Mouse (Mus musculus) hindbrain, postnatal 0 days (tissue): ENCODE results near the gene Nr3c2. TPM values are rescaled to one million over a fixed set of nuclear protein-coding genes. Genes with fewer than 3 reads are reported as not detected.

Experiments
- ATAC-seq: fragments of 200-750 bp; cut with Nextera tagmentation; 2 replicates; pipeline ENCODE4 v1.8.0; 2017; ENCODE audit warnings: mild to moderate bottlenecking, moderate TSS enrichment, moderate library complexity
- DNase-seq: peaks from one replicate; pipeline ENCODE4 v3.0.0-alpha.2; 2015; ENCODE audit warnings: low spot score
- H3K27ac ChIP-seq: fragments of 300-500 bp; sonication (generic); 2 replicates; pipeline ENCODE4 v1.5.1; 2014; ENCODE audit warnings: mild to moderate bottlenecking
- H3K27me3 ChIP-seq: fragments of 300-500 bp; sonication (generic); 2 replicates; pipeline ENCODE4 v1.6.1; 2014; ENCODE audit warnings: low read length, mixed read lengths; ENCODE audit not compliant: insufficient read depth
- H3K36me3 ChIP-seq: fragments of 300-500 bp; sonication (generic); 2 replicates; pipeline ENCODE4 v1.6.1; 2014; ENCODE audit warnings: low read length, mixed read lengths; ENCODE audit not compliant: insufficient read depth
- H3K4me1 ChIP-seq: fragments of 300-500 bp; sonication (generic); 2 replicates; pipeline ENCODE4 v1.6.1; 2014; ENCODE audit warnings: antibody characterized with exemption, low read length, mixed read lengths; ENCODE audit not compliant: insufficient read depth
- H3K4me2 ChIP-seq: fragments of 300-500 bp; sonication (generic); 2 replicates; pipeline ENCODE4 v1.6.1; 2014; ENCODE audit warnings: low read depth, mild to moderate bottlenecking, low read length, moderate library complexity, mixed read lengths
- H3K4me3 ChIP-seq: fragments of 300-500 bp; sonication (generic); 2 replicates; pipeline ENCODE4 v1.5.1; 2014; ENCODE audit warnings: low read length
- H3K9ac ChIP-seq: fragments of 300-500 bp; sonication (generic); replicated peaks from 2 replicates; pipeline ENCODE4 v1.6.1; 2014; ENCODE audit warnings: mild to moderate bottlenecking, low read length, moderate library complexity, mixed read lengths
- H3K9me3 ChIP-seq: fragments of 300-500 bp; sonication (generic); 2 replicates; pipeline ENCODE4 v1.6.1; 2016; ENCODE audit warnings: low read length, mixed read lengths
- CTCF ChIP-seq: IDR thresholded peaks from 2 replicates; pipeline ENCODE4 v1.5.1; 2016; ENCODE audit warnings: antibody characterized with exemption, control low read depth, low read depth
- WGBS: fragments of 180-500 bp; shearing (Covaris S2); extraction: QIAGEN DNeasy Blood & Tissue Kit; methylation state at CpG from one replicate; pipeline ENCODE4 v1.1.7; 2014; 5-methylcytosine and 5-hydroxymethylcytosine counted together
- polyA plus RNA-seq: library from polyadenylated mRNA; unstranded; fragments of >200 nt; fragmentation: Nextera tagmentation; extraction: Ambion mirVana; gene quantifications from 2 replicates; pipeline ENCODE4 v1.2.1, GENCODE M21; 2015
- total RNA-seq: library from RNA; depleted of rRNA; stranded (reverse); fragments of >200 nt; gene quantifications from 2 replicates; pipeline ENCODE4 v1.2.3, GENCODE M21; 2014

The Nr3c2 gene
- total and polyA plus RNA-seq, 2 experiments from 2014 or later: 6.8 to 6.9 TPM

DNA sequence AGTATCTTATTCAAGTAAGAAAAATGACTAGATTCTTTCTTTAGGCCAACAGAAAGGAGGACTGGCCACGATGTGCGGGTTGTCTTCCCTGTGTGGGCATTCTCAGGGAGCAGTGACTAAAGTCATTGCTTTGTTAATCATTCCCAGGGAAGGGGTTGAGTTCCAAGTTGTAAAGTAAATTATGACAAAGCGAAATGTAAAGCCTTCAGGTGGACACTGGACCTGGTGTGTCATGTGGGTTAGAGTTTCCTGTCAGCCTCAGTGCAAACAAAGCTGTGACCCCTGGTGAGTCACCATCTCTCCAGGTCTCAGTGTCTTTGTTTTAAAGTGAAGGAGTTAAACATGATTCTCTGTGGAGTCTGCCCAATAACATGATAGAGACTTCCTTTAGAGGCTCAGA, 13.4 kb downstream of the Nr3c2 start:
- H3K4me2 ChIP-seq: no peak overlapping the region
- H3K4me1 ChIP-seq: no peaks in the 10 kb centered on the region
- no peak overlapping the region for H3K4me3 ChIP-seq
- no peak overlapping the region for H3K27ac ChIP-seq
- H3K27me3 ChIP-seq: no peaks in the 10 kb centered on the region
- WGBS: 91% methylated on average over 3 of the region's 3 CpGs
- DNase-seq (no peak), ATAC-seq (no peak)
- no peaks in the 10 kb centered on the region for H3K36me3 ChIP-seq
- no peaks in the 10 kb centered on the region for H3K9me3 ChIP-seq
- no peak overlapping the region for H3K9ac ChIP-seq
- TF ChIP-seq CTCF: no peak

DNA sequence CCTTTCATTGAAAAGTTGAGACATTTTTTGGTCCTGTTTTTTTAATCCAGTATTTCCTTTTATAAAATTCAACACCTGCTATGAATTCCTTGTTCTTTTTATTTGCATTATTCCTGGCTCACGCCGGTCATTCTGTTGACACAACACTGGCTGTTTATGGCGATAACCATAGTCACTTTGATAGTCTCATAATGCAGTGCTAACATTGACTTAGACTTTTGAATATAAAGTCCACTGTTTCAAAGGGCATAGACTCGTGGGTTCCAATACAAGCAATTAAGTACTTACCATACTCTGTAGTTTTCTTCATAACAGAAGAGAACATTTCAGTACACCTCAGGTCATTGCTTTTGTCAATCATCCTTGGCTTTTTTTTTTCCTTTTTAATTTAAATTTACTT, 14.0 kb downstream of the Nr3c2 start:
- Histone ChIP-seq H3K9me3 (no peaks in the 10 kb centered on the region), H3K27me3 (no peaks in the 10 kb centered on the region), H3K27ac (no peak overlapping the region), H3K9ac (no peak overlapping the region), H3K36me3 (no peaks in the 10 kb centered on the region), H3K4me1 (no peaks in the 10 kb centered on the region), H3K4me3 (no peak overlapping the region), H3K4me2 (no peak overlapping the region)
- TF ChIP-seq CTCF: no peak
- WGBS: 86% methylated on average over 4 of the region's 4 CpGs
- DNase-seq (no peak), ATAC-seq (no peak)

DNA sequence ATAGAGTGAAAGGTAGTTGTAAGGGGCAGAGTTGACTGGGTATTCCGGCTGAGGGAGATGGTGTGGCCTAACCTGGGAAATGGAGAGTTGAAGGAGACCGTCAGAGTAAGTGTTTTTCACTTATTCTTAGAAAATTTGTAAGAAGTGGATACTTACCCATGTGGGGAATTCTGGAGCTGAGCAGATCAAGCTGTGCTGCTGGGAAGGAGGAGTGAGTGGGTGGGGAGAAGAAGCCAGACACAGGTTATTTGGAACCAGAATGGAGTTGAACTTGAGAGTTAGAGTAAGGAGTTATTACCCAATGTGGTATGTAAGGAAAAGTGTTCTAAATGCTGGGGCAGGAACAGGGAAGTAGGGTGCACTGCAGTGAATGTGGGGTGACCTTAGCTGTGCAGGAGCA, 16.0 kb downstream of the Nr3c2 start:
- Histone ChIP-seq H3K4me2 (no peak overlapping the region), H3K9me3 (no peaks in the 10 kb centered on the region), H3K4me1 (no peaks in the 10 kb centered on the region), H3K27me3 (no peaks in the 10 kb centered on the region), H3K9ac (no peak overlapping the region), H3K27ac (no peak overlapping the region), H3K36me3 (no peaks in the 10 kb centered on the region), H3K4me3 (no peak overlapping the region)
- TF ChIP-seq CTCF: no peak
- 94% methylated on average over 2 of the region's 2 CpGs for WGBS
- DNase-seq: no peak
- no peak for ATAC-seq

DNA sequence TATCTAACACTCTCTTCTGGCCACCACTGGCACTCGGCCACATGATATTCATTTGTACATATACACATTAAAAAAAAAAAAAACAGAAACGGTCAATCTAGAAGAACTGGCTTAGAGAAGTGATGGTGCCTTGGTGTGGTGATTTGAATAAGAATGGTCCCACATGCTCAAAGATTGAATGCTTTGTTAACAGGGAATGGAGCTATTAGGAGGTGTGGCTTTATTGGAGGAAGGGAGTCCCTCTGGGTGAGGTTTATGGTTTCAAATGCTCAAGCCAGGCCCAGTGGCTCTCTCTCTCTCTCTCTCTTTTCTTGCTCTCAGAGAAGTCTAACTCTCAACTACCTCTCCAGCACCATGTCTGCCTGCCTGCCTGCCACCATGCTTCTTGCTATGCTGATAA, 20.3 kb downstream of the Nr3c2 start:
- H3K4me3 ChIP-seq: no peak overlapping the region
- H3K36me3 ChIP-seq: no peaks in the 10 kb centered on the region
- WGBS: 83% methylated on average over 2 of the region's 2 CpGs
- no peak for ATAC-seq
- no peak overlapping the region for H3K9ac ChIP-seq
- no peaks in the 10 kb centered on the region for H3K9me3 ChIP-seq
- no peaks in the 10 kb centered on the region for H3K27me3 ChIP-seq
- DNase-seq: no peak
- H3K27ac ChIP-seq: no peak overlapping the region
- H3K4me2 ChIP-seq: no peak overlapping the region
- no peak for TF ChIP-seq CTCF
- no peaks in the 10 kb centered on the region for H3K4me1 ChIP-seq

DNA sequence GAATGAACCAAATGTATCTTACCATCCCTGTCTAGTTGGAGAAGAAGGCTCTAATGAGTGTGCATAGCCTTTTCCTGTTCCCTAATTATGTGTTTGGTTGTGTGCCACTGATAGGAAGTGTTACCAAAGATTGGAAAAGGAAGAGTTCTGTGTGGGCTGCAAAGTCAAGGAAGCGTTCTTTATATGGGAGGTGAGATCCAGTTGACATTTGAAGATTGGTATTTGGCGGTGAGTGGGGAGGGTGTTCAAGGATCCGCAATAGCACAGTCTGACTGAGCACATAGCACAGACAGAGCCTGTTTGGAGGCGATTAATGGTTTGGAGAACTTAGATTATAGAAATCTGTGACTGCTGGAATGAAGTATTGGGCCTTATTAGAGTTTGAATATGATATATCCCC, 24.9 kb downstream of the Nr3c2 start:
- H3K36me3 ChIP-seq: no peaks in the 10 kb centered on the region
- H3K27me3 ChIP-seq: no peaks in the 10 kb centered on the region
- H3K4me3 ChIP-seq: no peak overlapping the region
- H3K27ac ChIP-seq: no peak overlapping the region
- WGBS: 91% methylated on average over 4 of the region's 4 CpGs
- no peaks in the 10 kb centered on the region for H3K4me1 ChIP-seq
- no peak for ATAC-seq
- H3K4me2 ChIP-seq: no peak overlapping the region
- no peak for TF ChIP-seq CTCF
- no peak overlapping the region for H3K9ac ChIP-seq
- no peak for DNase-seq
- no peaks in the 10 kb centered on the region for H3K9me3 ChIP-seq

DNA sequence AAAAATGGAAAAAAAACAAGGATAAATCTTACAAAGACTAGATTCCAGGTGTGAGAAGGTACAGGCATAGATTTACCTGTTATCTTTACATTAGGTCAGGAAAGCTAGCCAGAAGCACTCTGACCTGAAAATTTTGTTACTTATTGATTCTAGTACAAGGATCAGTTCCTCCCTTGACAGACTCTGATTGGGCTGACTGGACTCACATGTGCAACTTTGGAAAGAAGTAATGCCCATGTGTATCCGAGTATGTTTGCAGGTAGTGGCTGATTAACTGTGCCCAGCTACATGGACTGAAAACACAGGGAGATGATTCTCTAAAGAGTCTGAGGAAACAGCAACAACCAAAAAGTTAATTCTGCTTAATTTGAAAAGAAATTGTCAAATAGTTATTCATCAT, 29.1 kb downstream of the Nr3c2 start:
- no peak for TF ChIP-seq CTCF
- no peaks in the 10 kb centered on the region for H3K9me3 ChIP-seq
- H3K27me3 ChIP-seq: no peaks in the 10 kb centered on the region
- DNase-seq: no peak
- no peak overlapping the region for H3K27ac ChIP-seq
- H3K4me2 ChIP-seq: no peak overlapping the region
- H3K4me1 ChIP-seq: no peaks in the 10 kb centered on the region
- H3K4me3 ChIP-seq: no peak overlapping the region
- 97% methylated on average over 1 of the region's 1 CpGs for WGBS
- H3K36me3 ChIP-seq: no peaks in the 10 kb centered on the region
- no peak for ATAC-seq
- no peak overlapping the region for H3K9ac ChIP-seq

DNA sequence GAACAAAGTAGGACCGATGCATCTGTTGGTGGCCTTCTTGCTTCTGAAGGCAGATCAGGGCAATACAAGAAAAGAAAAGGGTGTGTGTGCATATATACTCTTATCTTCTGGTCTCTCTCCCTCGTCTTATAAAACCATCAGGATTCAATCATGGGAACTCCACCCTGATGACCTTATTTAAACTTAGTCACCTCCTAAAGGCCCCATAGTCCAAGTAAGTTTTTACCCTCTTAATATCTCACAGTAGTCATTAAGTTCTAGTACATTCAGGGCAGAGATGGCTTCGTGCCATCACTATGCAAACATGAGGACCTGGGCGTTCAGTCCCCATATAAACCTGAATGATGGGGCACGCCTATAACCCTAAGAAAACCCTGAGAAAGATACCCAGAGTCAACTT, 29.6 kb downstream of the Nr3c2 start:
- Histone ChIP-seq H3K9ac (no peak overlapping the region), H3K9me3 (no peaks in the 10 kb centered on the region), H3K4me2 (no peak overlapping the region), H3K27me3 (no peaks in the 10 kb centered on the region), H3K4me1 (no peaks in the 10 kb centered on the region), H3K27ac (no peak overlapping the region), H3K36me3 (no peaks in the 10 kb centered on the region), H3K4me3 (no peak overlapping the region)
- ATAC-seq: no peak
- TF ChIP-seq CTCF: no peak
- no peak for DNase-seq
- 90% methylated on average over 5 of the region's 5 CpGs for WGBS
